8 mouse cellular contexts compared by ENCODE assay signal in genomic region chr4:107163756-107164587, GRCm38 (mm10). TPM values are rescaled to one million over a fixed set of nuclear protein-coding genes. Genes with fewer than 3 reads are reported as not detected.
DNase-seq lines count a peak whose midpoint lies in the region; ATAC-seq lines count a peak whose summit lies in the region.

No protein-coding gene starts in this region.

- H3K4me3 ChIP-seq in limb, embryonic 13.5 days = no peak overlapping the region
- no peak overlapping the region for H3K4me3 ChIP-seq in midbrain, embryonic 16.5 days (ENCODE audit: low read depth, low read length)

- peak; percentile 66 for ATAC-seq in limb, embryonic 13.5 days (ENCODE audit: low FRiP score, low read depth)
- peak; percentile 80 for ATAC-seq in midbrain, embryonic 16.5 days

- H3K27ac ChIP-seq in limb, embryonic 13.5 days = no peak overlapping the region
- no peak overlapping the region for H3K27ac ChIP-seq in midbrain, embryonic 16.5 days (ENCODE audit: low read length)

- no peaks in the 10 kb centered on the region for H3K9me3 ChIP-seq in limb, embryonic 13.5 days
- H3K9me3 ChIP-seq in midbrain, embryonic 16.5 days (replicated peaks; ENCODE audit: control insufficient read depth, low read length, poor library complexity, severe bottlenecking) = no peaks in the 10 kb centered on the region

- no peak overlapping the region for H3K9ac ChIP-seq in limb, embryonic 13.5 days
- H3K9ac ChIP-seq in midbrain, embryonic 16.5 days (ENCODE audit: low read depth, low read length) = no peak overlapping the region

- no peak overlapping the region for H3K4me2 ChIP-seq in limb, embryonic 13.5 days (replicated peaks)
- H3K4me2 ChIP-seq in midbrain, embryonic 16.5 days (ENCODE audit: low read length) = no peak overlapping the region

- H3K36me3 ChIP-seq in limb, embryonic 13.5 days = peaks cover 48% of the 10 kb centered on the region
- peaks cover 10% of the 10 kb centered on the region for H3K36me3 ChIP-seq in midbrain, embryonic 16.5 days (ENCODE audit: control insufficient read depth, insufficient read depth, low read length)

- DNase-seq in urinary bladder, postnatal 14 days (ENCODE audit: low spot score) = peak; percentile 67
- DNase-seq in urinary bladder, adult 2 months (ENCODE audit: low spot score) = no peak
- peak; percentile 90 for DNase-seq in embryo, embryonic 10 days (ENCODE audit: low spot score)
- DNase-seq in gastrocnemius, postnatal 25 days = peak; percentile 33
- DNase-seq in kidney, adult 9 months = peak; percentile 84
- DNase-seq in spleen, adult 12 weeks (ENCODE audit: low spot score) = peak; percentile 51

- no peaks in the 10 kb centered on the region for H3K4me1 ChIP-seq in limb, embryonic 13.5 days
- H3K4me1 ChIP-seq in midbrain, embryonic 16.5 days (ENCODE audit: control insufficient read depth, insufficient read depth, low read length) = no peaks in the 10 kb centered on the region

- H3K27me3 ChIP-seq in limb, embryonic 13.5 days = no peaks in the 10 kb centered on the region
- H3K27me3 ChIP-seq in midbrain, embryonic 16.5 days (ENCODE audit: control insufficient read depth, insufficient read depth, low read depth, low read length) = no peaks in the 10 kb centered on the region

- 39% methylated on average over 9 of the region's 9 CpGs for WGBS in limb, embryonic 13.5 days
- 30% methylated on average over 9 of the region's 9 CpGs for WGBS in midbrain, embryonic 16.5 days

RNA-seq across cellular contexts. Expression of gene Tmem59, which starts 14.2 kb away (rescaled TPM):
- 287 and 337 TPM in 2 replicates for polyA plus RNA-seq in urinary bladder, adult 2 months (2012; rRNA removed)
- total RNA-seq in gastrocnemius, postnatal 25 days (2021) = 10 to 100 TPM; 63.4 to 80.2 TPM
- 423 and 430 TPM in 2 replicates for polyA plus RNA-seq in limb, embryonic 13.5 days (2015; fragmentation: Nextera tagmentation; extraction: Ambion mirVana)
- 356 and 359 TPM in 2 replicates for polyA plus RNA-seq in midbrain, embryonic 16.5 days (2015; fragmentation: Nextera tagmentation; extraction: Ambion mirVana)

RNA-seq across cellular contexts. Expression of gene Tceanc2, which starts 14.9 kb away (rescaled TPM):
- 12.9 and 15.3 TPM in 2 replicates for polyA plus RNA-seq in urinary bladder, adult 2 months (2012; rRNA removed)
- total RNA-seq in gastrocnemius, postnatal 25 days (2021) = 10 to 100 TPM; 11.7 to 13.2 TPM
- 29.1 and 32.7 TPM in 2 replicates for polyA plus RNA-seq in limb, embryonic 13.5 days (2015; fragmentation: Nextera tagmentation; extraction: Ambion mirVana)
- 18.1 and 27.2 TPM in 2 replicates for polyA plus RNA-seq in midbrain, embryonic 16.5 days (2015; fragmentation: Nextera tagmentation; extraction: Ambion mirVana)

RNA-seq across cellular contexts. Expression of gene Ldlrad1, which starts 45.0 kb away (rescaled TPM):
- 0.12 and 0.21 TPM in 2 replicates for polyA plus RNA-seq in urinary bladder, adult 2 months (2012; rRNA removed)
- not detected for total RNA-seq in gastrocnemius, postnatal 25 days (2021)
- not detected in 2 replicates for polyA plus RNA-seq in limb, embryonic 13.5 days (2015; fragmentation: Nextera tagmentation; extraction: Ambion mirVana)
- not detected in 2 replicates for polyA plus RNA-seq in midbrain, embryonic 16.5 days (2015; fragmentation: Nextera tagmentation; extraction: Ambion mirVana)
